Mouse (Mus musculus) layer of hippocampus, postnatal 36 days (tissue): ENCODE measurements around the gene Tmem30c. TPM values are rescaled to one million over a fixed set of nuclear protein-coding genes. Genes with fewer than 3 reads are reported as not detected.

Experiments used
- DNase-seq, 2 experiments: peaks; one replicate each; pipeline ENCODE4 v3.0.0; 2022
- total RNA-seq, 2 experiments: library from RNA; stranded (reverse); gene quantifications; 2 replicates each; pipeline ENCODE4 v1.2.3; 2021

The Tmem30c gene
- total RNA-seq = under 1 TPM; 0.32 to 0.40 TPM

DNA sequence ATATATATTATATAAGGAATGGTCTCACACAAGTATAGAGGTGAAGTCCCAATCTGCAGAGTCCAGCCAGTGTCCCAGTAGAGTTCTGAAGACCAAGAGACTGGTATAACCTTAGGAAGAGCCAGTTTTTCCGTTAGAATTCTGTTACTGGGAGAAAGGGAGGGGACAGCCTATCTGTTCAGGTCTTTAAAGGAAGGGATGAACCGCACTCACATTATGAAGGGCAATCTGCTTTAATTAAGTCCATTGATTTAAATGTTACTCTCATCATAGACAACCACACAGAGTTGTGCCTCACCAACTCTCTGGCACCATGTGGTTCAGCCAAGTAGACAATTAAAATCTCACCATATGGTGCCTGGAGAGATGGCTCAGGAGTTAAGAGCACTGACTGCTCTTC lies at the start of gene Tmem30c:
Tmem30c (minus strand) TSS at position 101 of the 400 bp plus-strand sequence.
- no peak for DNase-seq

DNA sequence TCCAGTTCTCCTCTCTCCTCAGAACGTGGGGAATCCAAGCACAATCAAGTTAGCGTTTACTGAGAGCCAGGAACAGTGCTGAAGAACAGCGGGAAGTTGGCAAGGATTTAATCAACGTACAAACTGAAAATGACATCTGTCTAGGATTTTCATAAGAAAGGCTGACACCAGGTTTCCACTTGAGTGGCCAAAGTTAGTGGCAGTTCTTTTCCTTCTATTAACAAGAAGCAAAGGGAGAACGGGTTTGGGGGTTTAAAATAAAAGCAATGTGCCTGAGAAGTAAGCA lies 47.9 kb upstream of the Tmem30c start:
- DNase-seq = no peak

DNA sequence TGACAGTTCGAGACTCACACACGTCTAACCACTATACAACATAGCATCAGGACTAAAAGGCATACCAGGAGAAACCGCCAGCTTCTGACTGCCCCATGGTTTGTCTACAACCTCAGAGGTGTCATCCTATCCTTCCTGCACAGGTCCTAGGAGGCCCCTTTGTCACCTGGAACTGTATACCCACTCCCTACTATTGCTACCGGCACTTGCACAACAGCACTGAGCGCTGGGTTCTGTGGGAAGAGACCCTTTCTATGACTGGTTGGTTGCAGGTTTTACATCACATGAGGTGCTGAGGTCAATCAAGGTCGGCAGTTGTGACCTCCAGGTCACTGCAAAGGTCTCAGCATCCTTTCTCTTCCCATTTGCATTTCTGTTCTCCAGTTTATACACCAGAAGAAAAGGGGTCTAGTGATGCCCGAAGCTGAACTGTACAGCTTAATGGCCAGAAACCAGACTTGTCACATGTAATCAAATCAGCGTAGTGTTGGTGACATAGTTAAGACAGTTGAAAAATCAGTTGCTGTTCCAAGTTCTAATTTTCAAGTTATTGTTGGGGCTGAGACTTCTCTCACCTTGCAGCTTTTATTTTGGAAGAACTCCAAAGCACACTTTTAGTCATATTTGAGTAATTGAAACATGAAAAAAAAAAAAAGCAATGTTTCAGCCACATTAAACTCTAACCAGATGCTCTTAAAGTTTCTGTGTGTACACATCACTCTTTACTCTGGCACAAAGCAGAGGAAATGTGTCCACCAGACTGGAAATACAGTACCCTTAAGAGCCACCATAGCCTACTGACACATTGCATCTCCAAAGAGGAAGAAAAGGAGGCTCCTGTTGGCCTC lies 47.3 kb upstream of the Tmem30c start:
- no peak for DNase-seq

DNA sequence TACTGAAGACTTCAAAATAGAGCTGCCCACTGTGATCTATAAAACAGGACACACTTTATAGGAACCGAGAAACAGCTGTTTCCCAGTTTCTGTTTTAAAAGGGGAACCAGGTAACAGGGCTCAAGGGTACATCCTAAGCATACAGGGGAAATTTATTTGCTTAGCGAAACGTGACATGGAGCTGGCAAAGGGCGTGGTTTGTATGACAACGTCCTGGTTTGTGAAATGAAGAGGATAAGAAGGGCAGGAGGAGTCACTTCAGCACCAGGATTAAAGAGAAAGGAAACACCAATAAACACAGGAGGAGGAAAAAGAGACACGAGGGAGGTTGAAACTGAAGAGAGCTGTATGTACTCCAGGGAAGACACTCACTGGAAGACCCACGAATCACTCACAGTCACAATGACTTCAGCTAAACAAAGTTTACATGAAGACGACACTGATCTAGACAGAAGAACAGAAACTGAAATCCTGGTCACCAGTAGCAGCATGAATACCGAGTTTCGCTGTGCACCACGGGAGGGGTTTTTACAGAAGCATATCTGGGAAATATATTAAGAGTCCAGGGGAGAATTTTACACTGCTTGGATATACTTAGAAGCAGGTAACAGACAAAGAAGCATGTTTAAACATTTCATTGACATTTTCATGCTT lies 44.2 kb upstream of the Tmem30c start:
- no peak for DNase-seq

DNA sequence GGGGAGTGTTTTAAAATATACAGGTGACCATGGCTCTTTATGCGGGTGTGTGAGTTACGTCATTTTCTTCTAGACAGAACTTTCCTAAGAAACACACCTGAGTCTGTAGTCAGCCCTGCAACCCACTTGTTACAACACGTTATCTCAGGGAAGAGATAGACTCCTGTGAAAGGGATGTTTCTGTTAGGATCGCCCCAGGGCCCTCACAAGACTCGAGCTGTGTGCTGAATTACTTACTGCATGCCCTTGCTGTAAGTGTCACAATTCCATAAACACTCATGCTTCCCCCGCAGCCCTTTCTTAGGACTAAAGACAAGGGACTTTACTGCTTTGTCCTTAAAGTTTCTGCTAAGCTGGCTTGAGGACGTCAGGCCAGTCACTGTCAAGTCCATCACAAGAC lies 39.6 kb upstream of the Tmem30c start:
- no peak for DNase-seq

DNA sequence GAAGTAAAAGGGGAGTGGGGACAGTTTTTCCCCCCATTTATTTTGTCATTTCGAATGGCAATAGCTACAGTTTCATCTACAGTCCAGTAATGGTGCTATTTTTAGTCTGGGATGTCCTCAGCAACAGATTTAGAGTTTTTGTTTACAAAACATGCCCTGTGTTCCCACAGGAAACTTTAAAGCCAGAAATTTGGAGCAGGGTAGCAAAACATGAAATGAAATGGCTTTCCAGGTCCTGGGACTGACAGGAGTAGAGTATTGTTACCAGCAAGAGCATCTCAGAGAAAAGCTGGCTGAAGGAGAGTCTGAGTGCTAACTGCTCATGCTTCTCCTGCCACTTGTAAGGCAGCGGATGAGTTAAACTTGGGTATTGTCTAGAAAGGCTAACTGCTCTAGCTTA lies 37.4 kb upstream of the Tmem30c start:
- no peak for DNase-seq

DNA sequence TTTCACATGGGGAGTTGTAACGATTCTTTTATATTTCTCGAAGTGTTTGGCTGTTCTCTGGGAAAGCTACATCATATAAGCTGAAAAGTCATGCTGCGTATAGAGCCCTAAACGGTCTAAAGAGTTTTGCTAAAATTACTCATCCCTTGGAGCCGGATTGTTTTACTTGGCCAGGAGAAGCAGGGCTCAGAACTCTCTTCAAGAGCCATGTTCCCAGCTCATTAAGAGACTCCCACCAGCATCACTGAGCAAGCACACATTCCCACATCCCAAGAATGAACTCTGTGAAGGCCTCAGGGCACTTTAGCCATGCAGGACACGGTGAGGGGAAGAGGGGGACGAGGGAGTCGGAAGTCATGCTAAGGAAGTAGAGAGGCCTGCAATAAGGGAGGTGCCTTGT lies 36.4 kb upstream of the Tmem30c start:
- DNase-seq = no peak

DNA sequence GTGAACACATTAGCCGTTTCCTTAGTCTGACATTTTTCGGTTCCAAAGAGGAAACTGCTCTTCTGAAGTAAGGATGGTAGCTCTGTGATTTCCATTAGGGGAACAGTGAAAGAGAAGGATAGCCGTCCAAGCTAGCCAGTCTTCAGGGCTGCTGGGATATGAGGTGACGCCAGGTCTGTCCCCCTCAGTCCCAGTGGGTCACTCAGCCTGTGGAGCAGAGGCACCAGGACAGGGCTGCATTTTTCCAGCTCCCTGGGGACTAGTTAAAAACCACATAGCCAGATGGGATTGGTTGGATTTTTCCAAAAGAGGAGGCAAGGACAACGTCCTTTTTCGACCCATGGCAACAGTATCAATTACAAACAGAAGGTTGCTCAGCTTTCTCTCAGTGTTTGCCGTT lies 34.3 kb upstream of the Tmem30c start:
- DNase-seq = no peak

DNA sequence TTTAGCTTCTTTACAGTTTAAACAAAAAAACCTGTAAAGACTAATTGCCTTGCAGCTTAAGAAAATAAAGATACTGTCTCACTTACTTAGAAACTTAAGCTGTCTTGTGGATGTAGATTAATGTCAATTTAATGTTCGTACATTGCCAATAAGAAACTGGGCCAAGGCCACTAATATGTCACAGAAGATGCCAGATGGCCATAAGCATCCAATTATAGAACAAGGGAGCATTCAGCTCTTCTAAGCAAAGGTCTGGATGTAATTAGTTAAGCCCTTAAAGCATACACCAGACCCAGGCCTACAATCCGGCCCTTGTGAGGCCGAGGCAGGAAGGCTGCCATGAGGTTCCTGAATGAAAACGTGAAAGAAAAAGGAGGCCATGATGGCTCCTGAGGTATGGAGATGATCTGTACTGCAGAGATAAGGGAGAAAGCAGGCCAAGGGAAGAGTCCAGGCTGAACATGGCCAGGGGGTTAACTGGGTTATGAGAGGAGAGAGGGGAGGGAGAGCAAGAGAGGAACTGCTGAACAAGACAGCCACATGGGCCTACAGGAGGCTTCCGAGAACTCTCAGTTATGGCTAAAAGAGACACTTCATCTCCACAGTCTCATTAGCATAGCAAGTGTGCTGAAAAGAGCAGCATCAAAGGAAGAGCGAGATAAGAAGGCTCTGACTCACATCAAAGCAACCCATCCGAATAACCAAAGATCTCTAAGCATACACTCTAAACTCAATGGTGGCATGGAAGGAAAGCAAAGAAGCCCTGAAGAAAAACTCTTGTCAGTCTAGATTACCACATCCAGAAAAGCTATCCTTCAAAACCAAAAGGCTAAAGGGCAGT lies 26.8 kb upstream of the Tmem30c start:
- DNase-seq = no peak

DNA sequence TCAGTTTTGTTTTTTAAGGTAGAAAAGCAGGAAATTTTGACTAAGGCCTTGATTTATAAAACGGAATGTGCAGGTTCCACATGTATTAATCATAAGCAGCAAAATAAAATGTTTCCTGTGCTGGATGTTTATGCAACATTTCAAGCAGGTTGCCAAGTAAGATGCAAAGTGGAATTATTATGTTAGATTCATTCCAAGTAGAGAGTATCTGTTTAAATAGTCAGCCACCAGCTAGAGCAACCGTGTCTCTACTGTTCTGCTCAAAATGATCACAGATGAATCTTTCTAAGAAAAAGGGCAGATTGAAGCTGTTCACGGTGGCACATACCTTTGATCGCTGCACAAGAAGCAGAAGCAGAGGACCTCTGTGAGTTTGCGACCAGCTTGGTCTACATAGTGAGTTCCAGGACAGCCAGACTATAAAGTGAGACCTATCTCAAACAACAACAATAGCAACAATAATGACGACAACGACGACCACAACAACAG lies 26.0 kb upstream of the Tmem30c start:
- no peak for DNase-seq

DNA sequence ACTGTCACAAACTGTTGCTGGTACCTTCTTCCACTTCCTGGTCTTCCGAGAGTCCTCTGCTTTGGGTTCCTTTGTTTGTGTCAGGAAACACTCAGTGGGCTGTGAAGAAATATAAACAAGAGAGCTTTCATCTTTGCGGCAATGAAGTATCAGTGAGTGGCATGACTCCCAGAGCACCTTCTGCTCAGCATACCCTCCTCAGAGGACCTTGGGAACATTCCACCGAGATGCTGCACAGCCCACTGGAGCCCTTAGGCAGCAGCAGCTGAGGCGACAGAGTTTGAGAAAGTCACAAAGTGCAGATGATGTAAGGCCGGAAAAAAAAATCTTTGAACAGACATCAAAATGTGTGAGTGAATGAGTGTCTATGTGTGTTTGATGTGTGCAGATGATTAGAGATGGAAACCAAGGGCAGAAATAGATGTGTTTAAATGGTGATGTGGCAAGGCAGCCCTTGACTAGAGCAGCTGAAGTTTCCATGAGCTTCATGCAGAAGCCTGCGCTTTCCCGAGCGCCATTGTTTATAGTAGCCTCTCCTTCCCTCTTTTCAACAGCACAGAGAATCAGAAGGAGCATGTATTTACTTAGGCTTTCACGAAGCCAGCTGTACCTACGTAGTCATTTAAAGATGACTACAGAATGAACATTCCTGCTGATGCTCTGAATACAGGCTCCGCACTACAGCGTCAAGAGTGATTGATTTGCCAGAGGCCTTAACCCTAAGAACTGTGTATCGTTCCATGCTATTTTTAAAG lies 25.4 kb upstream of the Tmem30c start:
- no peak for DNase-seq

DNA sequence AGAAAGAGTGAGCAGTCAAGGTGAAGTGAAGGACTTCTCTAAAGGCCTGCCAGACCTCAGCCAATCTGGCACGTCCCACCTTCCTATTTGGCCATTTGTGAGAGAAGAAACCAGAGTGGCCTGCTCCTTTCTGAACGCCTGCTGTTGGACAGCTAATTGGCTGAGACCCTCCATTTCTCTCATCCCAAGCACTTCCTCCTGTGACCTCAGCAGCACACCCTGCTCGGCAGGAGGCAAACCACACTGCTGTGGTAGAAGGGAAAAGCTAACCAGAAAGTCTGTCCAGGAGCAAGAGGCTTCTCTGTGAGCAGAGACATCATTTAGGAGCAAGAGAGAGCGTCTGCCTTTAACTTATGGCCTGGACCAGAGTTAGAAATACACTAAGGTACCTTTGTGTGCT lies 24.5 kb upstream of the Tmem30c start:
- no peak for DNase-seq

DNA sequence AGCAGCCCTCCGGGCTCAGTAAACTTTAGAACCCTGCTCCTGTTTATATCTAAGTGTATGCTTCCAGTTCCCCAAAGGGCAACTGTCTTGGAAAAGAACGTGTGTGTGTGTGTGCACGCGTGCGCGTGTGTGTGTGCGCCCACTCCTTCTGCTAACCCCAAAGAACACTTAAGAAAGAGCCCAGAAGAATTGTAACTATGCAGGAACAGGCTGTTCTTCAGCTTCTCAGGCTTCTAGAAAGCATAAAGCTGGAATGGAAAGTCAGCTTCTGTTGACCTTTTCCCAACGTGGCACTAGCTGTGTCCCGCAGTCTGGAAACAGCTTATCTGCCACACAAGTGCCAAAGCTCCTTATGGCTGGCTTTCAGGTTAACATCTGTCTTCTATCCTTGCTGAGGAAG lies 22.4 kb upstream of the Tmem30c start:
- no peak for DNase-seq

DNA sequence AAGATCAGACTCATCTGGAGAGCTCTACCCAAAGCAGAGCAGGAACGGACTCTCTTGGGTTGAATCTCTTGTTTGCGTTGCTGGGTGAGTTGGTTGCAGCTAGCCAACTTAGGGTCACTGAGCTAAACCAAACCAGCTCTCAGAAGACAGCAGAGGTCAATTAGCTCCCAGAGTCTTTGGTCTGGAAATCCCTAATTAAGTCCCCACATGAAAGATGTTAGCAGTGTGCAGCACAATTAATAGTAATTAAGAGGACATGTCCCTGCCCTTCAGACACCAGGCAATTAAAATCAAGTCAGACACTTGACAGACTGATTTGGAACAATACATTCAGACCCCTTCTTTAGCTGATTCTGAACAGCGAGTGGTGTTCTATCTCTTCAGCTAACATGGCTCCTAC lies 21.6 kb upstream of the Tmem30c start:
- no peak for DNase-seq

DNA sequence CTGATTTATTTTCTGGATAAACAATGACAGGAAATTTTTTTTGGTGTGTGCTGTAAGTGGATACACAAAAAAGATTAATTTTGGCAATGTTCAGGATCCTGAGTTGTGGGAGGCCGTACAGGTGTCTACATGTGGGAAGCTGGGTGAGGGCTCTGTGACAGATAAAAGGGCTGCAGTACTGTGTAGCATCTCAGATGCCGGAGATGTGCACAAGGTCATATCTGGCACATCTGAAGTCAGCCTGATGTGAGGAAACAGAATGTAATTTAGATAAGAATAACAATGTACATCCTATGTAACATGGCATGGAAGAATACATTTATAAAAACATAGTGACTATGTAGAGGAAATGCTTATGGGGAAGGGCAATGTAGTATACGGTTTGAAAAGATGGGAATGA lies 20.8 kb upstream of the Tmem30c start:
- no peak for DNase-seq

DNA sequence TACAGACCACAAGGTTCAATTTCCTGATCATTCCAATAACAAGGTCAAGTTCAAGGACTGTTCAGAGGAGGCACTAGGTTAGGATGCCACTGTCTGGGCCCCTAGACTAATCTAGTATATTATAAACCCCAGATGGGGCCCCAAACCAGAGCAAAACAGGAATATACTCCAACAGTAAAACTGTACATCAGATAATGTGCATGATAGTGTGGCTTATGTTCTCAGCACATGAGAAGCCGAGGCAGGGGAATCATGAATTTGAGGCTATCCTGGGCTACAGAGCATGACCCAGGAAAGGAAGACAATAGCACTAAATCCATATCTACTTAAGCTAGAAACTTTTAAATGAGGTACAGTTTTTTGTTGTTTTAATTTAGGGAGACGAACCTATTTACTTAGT lies 19.5 kb upstream of the Tmem30c start:
- no peak for DNase-seq

DNA sequence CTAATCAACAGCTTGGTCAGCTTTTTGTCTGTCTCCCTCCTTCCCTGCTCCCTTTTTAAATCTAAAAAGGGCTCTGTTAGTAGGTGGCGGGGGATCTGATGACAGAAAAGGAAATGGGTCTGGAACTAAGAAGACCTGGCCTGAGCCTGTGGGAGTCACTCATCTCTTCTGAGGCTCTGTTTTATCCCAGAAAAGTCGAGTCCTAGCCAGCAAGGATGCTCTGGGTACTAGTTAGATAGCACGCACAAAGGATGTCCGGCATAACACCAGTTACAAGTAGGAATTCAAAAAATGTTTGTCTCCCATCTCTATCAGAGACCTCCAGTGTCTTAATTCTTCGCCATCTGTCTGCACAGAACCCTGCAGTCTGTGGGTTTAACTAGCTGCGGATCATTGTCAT lies 12.8 kb upstream of the Tmem30c start:
- DNase-seq = no peak

DNA sequence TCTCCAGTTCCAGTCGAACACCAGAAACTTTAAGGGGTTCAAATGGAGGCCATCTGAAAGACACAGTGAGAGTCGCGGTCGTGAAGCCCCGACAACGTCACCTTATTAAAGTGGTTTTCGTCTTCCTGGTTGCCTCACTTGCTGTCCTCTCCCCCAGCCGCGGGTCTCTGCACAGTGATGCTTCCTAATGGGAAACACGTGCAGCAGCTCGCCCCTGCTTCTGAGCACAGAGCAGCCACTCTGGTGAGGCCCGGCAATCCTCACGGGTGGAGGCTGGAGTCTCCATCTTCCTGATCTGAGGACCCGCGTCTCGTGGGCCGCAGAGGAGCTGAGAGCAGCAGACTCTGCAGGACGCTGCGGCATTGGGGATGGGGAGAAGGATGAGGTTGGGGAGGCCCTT lies 11.1 kb upstream of the Tmem30c start:
- DNase-seq = no peak

DNA sequence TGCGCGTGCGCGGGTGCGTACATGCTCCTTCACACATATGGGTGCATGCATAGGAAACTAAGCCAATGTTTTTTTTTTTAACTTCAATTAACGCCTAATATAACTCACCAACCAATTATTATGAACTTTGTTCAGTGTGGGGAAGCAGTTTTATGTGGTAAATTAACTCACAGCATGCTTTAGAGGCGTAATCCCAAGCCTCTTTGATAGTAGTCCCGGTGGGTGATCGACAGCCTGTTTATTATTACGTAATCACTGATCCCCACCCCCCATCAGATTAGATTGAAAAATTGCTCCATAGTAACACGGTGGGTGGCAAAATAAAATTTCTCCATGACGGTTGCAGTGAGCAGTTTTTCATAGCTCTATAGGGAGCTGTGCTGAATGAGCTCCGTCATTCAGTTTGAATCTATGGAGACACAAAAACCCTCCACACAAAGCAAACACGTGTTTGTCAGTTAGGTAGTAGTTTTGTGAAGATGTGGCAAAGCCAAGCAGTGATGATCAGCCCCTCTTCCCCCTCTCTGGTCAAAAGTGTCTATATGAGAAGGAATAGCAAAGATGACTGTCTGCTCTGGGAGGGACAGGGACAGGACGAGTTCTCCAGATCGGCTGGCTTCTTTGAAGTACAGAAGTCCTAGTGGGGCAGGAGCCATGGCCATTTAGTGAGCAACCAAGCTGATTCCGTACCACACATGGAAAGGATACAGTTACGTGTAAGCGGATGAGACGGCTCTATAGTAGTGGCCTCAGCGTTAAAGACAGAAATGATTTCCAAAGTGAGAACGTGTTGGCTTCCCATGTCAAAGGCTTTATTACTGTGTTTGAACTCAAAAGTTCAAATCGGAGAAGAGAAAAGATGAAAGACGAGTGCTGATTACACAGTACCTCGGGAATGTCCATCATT lies 10.4 kb upstream of the Tmem30c start:
- DNase-seq = no peak

DNA sequence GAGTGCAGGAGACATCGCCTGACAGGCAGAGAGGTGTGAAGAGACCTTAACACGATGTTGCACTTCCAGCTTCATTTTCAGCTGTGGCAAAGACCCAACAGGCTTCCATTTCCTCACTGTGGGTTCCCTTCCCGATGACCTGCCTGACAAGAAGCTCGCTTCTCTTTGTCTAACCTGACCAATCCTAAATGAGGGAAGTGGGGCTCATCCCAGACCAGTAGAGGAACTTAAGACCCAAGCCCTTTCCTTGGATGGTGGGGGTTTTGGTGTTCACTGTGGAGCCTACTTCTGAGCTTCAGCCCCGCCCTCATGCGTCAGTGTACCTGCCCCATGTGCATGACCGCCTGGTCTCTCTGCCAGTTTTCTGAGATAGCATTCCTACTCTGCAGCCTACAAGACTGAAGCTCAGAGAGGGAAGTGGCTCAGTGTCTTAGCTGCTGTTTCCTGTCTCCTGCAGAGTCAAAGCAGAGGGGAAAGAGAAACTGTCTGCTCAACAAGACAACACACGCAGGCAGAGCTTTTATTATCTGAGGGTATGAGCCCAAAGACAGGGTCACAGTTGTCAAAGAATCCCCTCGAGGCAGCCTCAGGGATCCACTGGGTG lies 8.9 kb upstream of the Tmem30c start:
- DNase-seq = no peak
